Mouse (Mus musculus) lung, adult 2 months (tissue): ENCODE measurements around the gene Vps52.

Experiments used
- CTCF ChIP-seq: fragments of 200-500 bp; IDR thresholded peaks from 2 replicates; pipeline ENCODE4 v1.5.1; 2011; ENCODE audit warnings: mild to moderate bottlenecking, low read length, control low read depth; ENCODE audit not compliant: insufficient read depth
- POLR2A ChIP-seq: fragments of 200-500 bp; IDR thresholded peaks from 2 replicates; pipeline ENCODE4 v1.6.1; 2011; ENCODE audit warnings: low read depth, mild to moderate bottlenecking, control low read depth, low read length, borderline replicate concordance; ENCODE audit errors: extremely low read depth

- TF ChIP-seq CTCF (no peak), POLR2A (no peak)
These were observed 22.4 kb downstream of the Vps52 start for GRCm38 (mm10) chr17:33977861-33978557.
